Mouse (Mus musculus) C2C12 (cell line): ENCODE results near the gene Kctd21. TPM values are rescaled to one million over a fixed set of nuclear protein-coding genes. Genes with fewer than 3 reads are reported as not detected.

Source experiments
- H3K27me3 ChIP-seq: one replicate; pipeline ENCODE4 v1.6.1; 2011; ENCODE audit not compliant: control insufficient read depth, insufficient read depth, insufficient read length
- H3K36me3 ChIP-seq: one replicate; pipeline ENCODE4 v1.6.1; 2011; ENCODE audit not compliant: control insufficient read depth, insufficient read depth
- H3K4me3 ChIP-seq: one replicate; pipeline ENCODE4 v1.5.1; 2011; ENCODE audit warnings: mild to moderate bottlenecking, control low read depth; ENCODE audit not compliant: poor library complexity, insufficient read depth, severe bottlenecking
- H3K79me2 ChIP-seq: one replicate; pipeline ENCODE4 v1.6.1; 2011; ENCODE audit not compliant: control insufficient read depth, insufficient read depth
- H3K79me3 ChIP-seq: one replicate; pipeline ENCODE4 v1.6.1; 2011; ENCODE audit warnings: low read depth, control low read depth
- H3ac ChIP-seq: one replicate; pipeline ENCODE3; 2011; ENCODE audit warnings: low read depth; ENCODE audit not compliant: control insufficient read depth, insufficient read length
- CEBPB ChIP-seq: IDR thresholded peaks from one replicate; pipeline ENCODE4 v1.6.1; 2011; ENCODE audit warnings: low read depth, mild to moderate bottlenecking, control low read depth, moderate library complexity
- CTCF ChIP-seq: IDR thresholded peaks from one replicate; pipeline ENCODE4 v1.5.1; 2011; ENCODE audit not compliant: control insufficient read depth, insufficient read depth, insufficient read length
- FOSL1 ChIP-seq: IDR thresholded peaks from one replicate; pipeline ENCODE4 v1.8.0; 2011; ENCODE audit warnings: mild to moderate bottlenecking, low read length; ENCODE audit not compliant: poor library complexity, insufficient read depth, severe bottlenecking
- MAX ChIP-seq: IDR thresholded peaks from one replicate; pipeline ENCODE4 v1.6.1; 2011; ENCODE audit warnings: mild to moderate bottlenecking, control low read depth
- MYOD1 ChIP-seq: IDR thresholded peaks from one replicate; pipeline ENCODE4 v1.6.1; 2011; ENCODE audit warnings: low read depth; ENCODE audit not compliant: control insufficient read depth, insufficient read length
- MYOG ChIP-seq: IDR thresholded peaks from one replicate; pipeline ENCODE4 v1.6.1; 2011; ENCODE audit not compliant: control insufficient read depth, insufficient read length; ENCODE audit errors: extremely low read depth
- USF1 ChIP-seq: IDR thresholded peaks from one replicate; pipeline ENCODE4 v1.6.1; 2011; ENCODE audit warnings: low read depth, mild to moderate bottlenecking, control low read depth, moderate library complexity
- polyA plus RNA-seq: library from polyadenylated mRNA; unstranded; fragments of >200 nt; fragmentation: generic; extraction: Trizol; gene quantifications from one replicate; pipeline ENCODE4 v1.2.1, GENCODE M21; 2012; ENCODE audit warnings: missing spikeins

Gene Kctd21
- polyA plus RNA-seq, 1 experiment = 0.77 TPM

GRCm38 (mm10) chr7:97386106-97386805 is 54.1 kb downstream of the Kctd21 start:
- H3K79me2 ChIP-seq = no peaks in the 10 kb centered on the region
- no peak overlapping the region for H3K4me3 ChIP-seq
- peaks cover 68% of the 10 kb centered on the region for H3K36me3 ChIP-seq
- TF ChIP-seq CTCF = no peak
- TF ChIP-seq MYOD1 = no peak
- no peak for TF ChIP-seq MYOG
- TF ChIP-seq MAX = no peak
- TF ChIP-seq CEBPB = no peak
- H3K27me3 ChIP-seq = no peaks in the 10 kb centered on the region
- H3ac ChIP-seq = no peak overlapping the region
- no peaks in the 10 kb centered on the region for H3K79me3 ChIP-seq

GRCm38 (mm10) chr7:97386806-97387370 is 54.8 kb downstream of the Kctd21 start:
- Histone ChIP-seq H3K79me2 (no peaks in the 10 kb centered on the region), H3K79me3 (no peaks in the 10 kb centered on the region), H3ac (no peak overlapping the region), H3K4me3 (no peak overlapping the region), H3K27me3 (no peaks in the 10 kb centered on the region), H3K36me3 (peaks cover 73% of the 10 kb centered on the region)
- TF ChIP-seq FOSL1 (no peak), CEBPB (no peak), CTCF (no peak), MYOD1 (no peak)

DNA sequence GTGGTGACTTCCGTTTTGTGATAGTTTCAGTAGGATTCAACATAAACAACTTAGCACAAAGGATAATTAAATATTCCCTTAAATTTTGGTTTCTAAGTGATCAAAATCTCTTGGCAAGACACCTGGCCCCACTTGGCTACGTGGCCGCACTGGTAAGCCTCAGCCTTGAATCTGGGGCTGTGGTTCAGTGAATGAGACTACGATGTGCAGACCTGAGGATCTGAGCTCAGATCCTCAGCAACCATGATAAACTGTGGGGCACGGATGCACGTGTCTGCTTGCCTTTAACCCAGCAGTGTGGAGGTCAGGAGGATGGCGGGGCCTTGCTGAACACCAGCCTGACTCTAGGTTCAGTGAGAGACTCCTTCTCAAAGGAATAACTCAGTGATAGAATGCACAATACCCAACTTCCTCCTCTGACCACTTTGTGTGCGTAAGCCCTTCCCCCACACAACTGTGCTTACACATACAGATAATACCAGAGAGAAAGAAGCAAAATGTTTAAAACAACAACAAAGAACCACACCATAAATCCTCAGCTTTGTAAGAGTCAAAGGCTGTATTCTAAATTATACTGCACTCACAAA is 55.5 kb downstream of the Kctd21 start:
- H3K4me3 ChIP-seq = no peak overlapping the region
- H3ac ChIP-seq = no peak overlapping the region
- H3K79me3 ChIP-seq = no peaks in the 10 kb centered on the region
- TF ChIP-seq MYOD1 (no peak), MAX (no peak), FOSL1 (no peak)
- H3K27me3 ChIP-seq = no peaks in the 10 kb centered on the region
- H3K36me3 ChIP-seq = peaks cover 67% of the 10 kb centered on the region
- H3K79me2 ChIP-seq = no peaks in the 10 kb centered on the region

- no peak overlapping the region for H3K4me3 ChIP-seq
- H3K36me3 ChIP-seq = peaks cover 59% of the 10 kb centered on the region
- H3K79me2 ChIP-seq = no peaks in the 10 kb centered on the region
- no peaks in the 10 kb centered on the region for H3K27me3 ChIP-seq
- TF ChIP-seq FOSL1 (no peak), MYOD1 (no peak), CTCF (no peak)
- H3ac ChIP-seq = no peak overlapping the region
- no peaks in the 10 kb centered on the region for H3K79me3 ChIP-seq
Measured at GRCm38 (mm10) chr7:97388541-97388940, 56.4 kb downstream of the Kctd21 start.

DNA sequence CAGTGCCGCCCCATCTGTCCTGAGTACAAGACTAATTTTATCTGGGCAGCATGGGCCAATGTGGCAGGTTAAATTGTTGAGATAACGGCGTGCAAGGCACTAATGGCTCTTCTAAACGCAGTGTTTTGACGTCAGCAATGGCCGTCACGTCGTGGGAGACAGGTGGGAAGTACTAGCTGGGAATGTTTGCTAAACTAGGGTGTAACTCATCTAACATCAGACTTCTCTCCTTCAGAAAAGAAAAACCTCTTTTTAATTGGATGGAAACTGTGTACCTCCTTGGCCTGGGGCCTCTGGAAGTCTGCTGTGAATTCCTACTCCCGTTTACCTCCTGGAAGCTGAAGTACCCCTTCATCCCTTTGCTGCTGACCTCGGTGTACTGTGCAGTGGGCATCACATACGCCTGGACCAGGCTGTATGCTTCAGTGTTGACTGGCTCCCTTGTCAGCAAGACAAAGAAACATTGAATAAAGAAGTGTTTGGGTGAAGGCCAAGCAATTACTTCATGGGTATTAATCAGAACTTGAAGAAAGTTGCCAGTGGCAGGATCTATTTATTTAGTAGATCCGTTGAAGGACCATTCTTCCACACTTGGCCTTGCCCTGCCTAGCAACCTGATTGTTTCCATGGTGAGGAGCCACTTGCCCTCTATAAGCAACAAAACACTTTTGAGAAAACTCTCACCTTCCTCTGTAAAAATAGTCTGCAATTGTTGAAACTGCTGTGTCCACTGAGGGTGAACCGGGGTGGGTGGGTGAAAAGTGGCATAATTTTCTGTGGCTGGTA is 59.4 kb downstream of the Kctd21 start:
- Histone ChIP-seq H3K4me3 (no peak overlapping the region), H3K79me2 (no peaks in the 10 kb centered on the region), H3ac (no peak overlapping the region), H3K79me3 (no peaks in the 10 kb centered on the region), H3K36me3 (peaks cover 40% of the 10 kb centered on the region), H3K27me3 (no peaks in the 10 kb centered on the region)
- TF ChIP-seq MYOG (no peak), USF1 (no peak), MYOD1 (no peak), CTCF (no peak), CEBPB (no peak), FOSL1 (no peak), MAX (no peak)
